Mouse (Mus musculus) C2C12 (cell line): ENCODE data around the gene Mybph. TPM values are rescaled to one million over a fixed set of nuclear protein-coding genes. Genes with fewer than 3 reads are reported as not detected.

Experiments
- H3K27me3 ChIP-seq: one replicate; pipeline ENCODE4 v1.6.1; 2011; ENCODE audit not compliant: control insufficient read depth, insufficient read depth, insufficient read length
- H3K36me3 ChIP-seq: one replicate; pipeline ENCODE4 v1.6.1; 2011; ENCODE audit not compliant: control insufficient read depth, insufficient read depth
- H3K4me3 ChIP-seq: one replicate; pipeline ENCODE4 v1.5.1; 2011; ENCODE audit warnings: mild to moderate bottlenecking, control low read depth; ENCODE audit not compliant: poor library complexity, insufficient read depth, severe bottlenecking
- H3K79me2 ChIP-seq: one replicate; pipeline ENCODE4 v1.6.1; 2011; ENCODE audit not compliant: control insufficient read depth, insufficient read depth
- H3K79me3 ChIP-seq: one replicate; pipeline ENCODE4 v1.6.1; 2011; ENCODE audit warnings: low read depth, control low read depth
- H3ac ChIP-seq: one replicate; pipeline ENCODE3; 2011; ENCODE audit warnings: low read depth; ENCODE audit not compliant: control insufficient read depth, insufficient read length
- CEBPB ChIP-seq: IDR thresholded peaks from one replicate; pipeline ENCODE4 v1.6.1; 2011; ENCODE audit warnings: low read depth, mild to moderate bottlenecking, control low read depth, moderate library complexity
- CTCF ChIP-seq: IDR thresholded peaks from one replicate; pipeline ENCODE4 v1.5.1; 2011; ENCODE audit not compliant: control insufficient read depth, insufficient read depth, insufficient read length
- FOSL1 ChIP-seq: IDR thresholded peaks from one replicate; pipeline ENCODE4 v1.8.0; 2011; ENCODE audit warnings: mild to moderate bottlenecking, low read length; ENCODE audit not compliant: poor library complexity, insufficient read depth, severe bottlenecking
- MAX ChIP-seq: IDR thresholded peaks from one replicate; pipeline ENCODE4 v1.6.1; 2011; ENCODE audit warnings: mild to moderate bottlenecking, control low read depth
- MYOD1 ChIP-seq: IDR thresholded peaks from one replicate; pipeline ENCODE4 v1.6.1; 2011; ENCODE audit warnings: low read depth; ENCODE audit not compliant: control insufficient read depth, insufficient read length
- MYOG ChIP-seq: IDR thresholded peaks from one replicate; pipeline ENCODE4 v1.6.1; 2011; ENCODE audit not compliant: control insufficient read depth, insufficient read length; ENCODE audit errors: extremely low read depth
- USF1 ChIP-seq: IDR thresholded peaks from one replicate; pipeline ENCODE4 v1.6.1; 2011; ENCODE audit warnings: low read depth, mild to moderate bottlenecking, control low read depth, moderate library complexity
- polyA plus RNA-seq: library from polyadenylated mRNA; unstranded; fragments of >200 nt; fragmentation: generic; extraction: Trizol; gene quantifications from one replicate; pipeline ENCODE4 v1.2.1, GENCODE M21; 2012; ENCODE audit warnings: missing spikeins

The Mybph gene
- polyA plus RNA-seq, 1 experiment, result 1.4 TPM

- H3ac ChIP-seq, result no peak overlapping the region
- H3K27me3 ChIP-seq, result peaks cover 20% of the 10 kb centered on the region
- H3K79me2 ChIP-seq, result no peaks in the 10 kb centered on the region
- TF ChIP-seq CTCF (no peak), MAX (no peak), MYOG (no peak), MYOD1 (no peak), USF1 (no peak), FOSL1 (no peak), CEBPB (no peak)
- H3K36me3 ChIP-seq, result no peaks in the 10 kb centered on the region
- H3K79me3 ChIP-seq, result no peaks in the 10 kb centered on the region
- H3K4me3 ChIP-seq, result no peak overlapping the region
Observed at GRCm38 (mm10) chr1:134163476-134163875, 29.8 kb upstream of the Mybph start.

GRCm38 (mm10) chr1:134164454-134164853, 28.8 kb upstream of the Mybph start:
- H3K4me3 ChIP-seq, result no peak overlapping the region
- H3K27me3 ChIP-seq, result peaks cover 27% of the 10 kb centered on the region
- H3K79me3 ChIP-seq, result no peaks in the 10 kb centered on the region
- no peaks in the 10 kb centered on the region for H3K36me3 ChIP-seq
- no peak for TF ChIP-seq MYOD1
- no peak for TF ChIP-seq CEBPB
- no peak for TF ChIP-seq USF1
- no peak for TF ChIP-seq MAX
- H3K79me2 ChIP-seq, result no peaks in the 10 kb centered on the region
- no peak overlapping the region for H3ac ChIP-seq

- TF ChIP-seq FOSL1 (no peak), CTCF (no peak), MYOG (no peak), USF1 (no peak), MYOD1 (no peak), CEBPB (no peak), MAX (no peak)
- H3ac ChIP-seq, result no peak overlapping the region
- H3K36me3 ChIP-seq, result no peaks in the 10 kb centered on the region
- H3K27me3 ChIP-seq, result peaks cover 27% of the 10 kb centered on the region
- no peak overlapping the region for H3K4me3 ChIP-seq
- no peaks in the 10 kb centered on the region for H3K79me2 ChIP-seq
- H3K79me3 ChIP-seq, result no peaks in the 10 kb centered on the region
Observed at GRCm38 (mm10) chr1:134166547-134166946, 26.7 kb upstream of the Mybph start.

DNA sequence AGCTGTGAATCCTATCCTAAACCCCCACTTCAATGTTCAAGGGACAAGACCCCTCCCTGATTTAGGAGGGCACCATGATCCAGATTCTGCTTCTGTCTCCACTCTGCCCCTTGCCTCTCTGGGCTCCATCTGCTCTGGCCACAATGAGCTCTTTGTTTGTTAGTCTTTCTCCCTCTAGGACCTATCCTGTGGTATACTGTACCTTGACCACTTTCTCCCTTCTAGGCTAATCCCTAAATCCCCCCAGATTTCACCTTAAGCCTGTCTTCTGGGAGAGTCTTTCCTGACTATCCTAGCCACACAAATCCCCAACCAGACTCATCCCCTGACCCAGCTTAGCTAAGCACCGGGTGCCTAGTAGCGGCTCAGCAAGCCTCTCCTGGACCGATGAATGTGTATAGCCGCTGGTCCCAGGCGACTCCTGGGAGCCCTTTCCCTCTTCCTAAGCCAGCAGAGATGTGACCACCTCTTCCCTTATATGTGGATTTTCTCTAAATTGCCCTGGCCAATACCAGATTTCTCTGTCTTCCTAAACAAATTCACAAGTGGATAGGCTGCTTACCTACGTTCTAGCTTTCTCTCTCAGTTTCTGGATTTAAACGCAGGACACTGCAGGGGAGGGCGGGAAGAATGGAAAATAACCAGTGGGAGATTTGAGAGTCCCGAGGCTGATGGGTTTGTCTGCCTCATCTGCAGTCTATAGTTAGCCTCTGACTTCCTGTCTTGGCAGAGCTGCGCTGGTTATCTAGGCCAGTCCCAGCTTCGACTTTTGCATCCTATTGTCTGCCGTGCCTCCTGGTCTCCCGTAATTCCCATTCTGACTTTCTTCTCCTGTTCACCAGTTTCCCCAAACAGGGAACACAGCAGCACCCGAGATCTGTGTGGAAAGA, 25.6 kb upstream of the Mybph start:
- peaks cover 29% of the 10 kb centered on the region for H3K27me3 ChIP-seq
- no peak for TF ChIP-seq MAX

DNA sequence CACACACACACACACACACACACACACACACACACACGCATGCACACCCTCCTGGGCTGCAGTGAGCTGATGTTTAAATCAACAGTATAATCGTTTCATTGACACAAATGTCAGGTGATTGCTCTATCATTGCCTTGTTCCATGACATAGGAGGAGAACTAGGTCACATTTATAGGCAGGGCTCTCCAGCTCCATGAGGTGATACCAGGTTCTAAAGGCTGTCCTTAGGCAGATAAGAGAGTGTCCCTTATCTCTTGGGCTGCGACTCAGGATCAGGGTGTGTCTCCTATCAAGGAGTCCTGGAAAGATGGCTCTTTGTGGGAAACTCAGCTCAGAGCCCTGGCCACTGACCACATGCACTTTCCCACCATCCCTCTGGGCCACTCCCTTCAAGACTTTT, 24.7 kb upstream of the Mybph start:
- no peak overlapping the region for H3K4me3 ChIP-seq
- no peaks in the 10 kb centered on the region for H3K79me2 ChIP-seq
- H3K79me3 ChIP-seq, result no peaks in the 10 kb centered on the region
- no peaks in the 10 kb centered on the region for H3K36me3 ChIP-seq
- H3ac ChIP-seq, result no peak overlapping the region
- H3K27me3 ChIP-seq, result peaks cover 35% of the 10 kb centered on the region
- no peak for TF ChIP-seq MYOG
- no peak for TF ChIP-seq FOSL1
- TF ChIP-seq CTCF, result no peak
- no peak for TF ChIP-seq MAX
- no peak for TF ChIP-seq CEBPB
- TF ChIP-seq MYOD1, result no peak

More for the DNA sequence above, 25.6 kb upstream of the Mybph start:
- H3K36me3 ChIP-seq, result no peaks in the 10 kb centered on the region
- H3K79me3 ChIP-seq, result no peaks in the 10 kb centered on the region
- no peak overlapping the region for H3K4me3 ChIP-seq
- H3K79me2 ChIP-seq, result no peaks in the 10 kb centered on the region
- H3ac ChIP-seq, result no peak overlapping the region

GRCm38 (mm10) chr1:134168985-134169697, 24.1 kb upstream of the Mybph start:
- Histone ChIP-seq H3K27me3 (peaks cover 39% of the 10 kb centered on the region), H3K79me3 (no peaks in the 10 kb centered on the region), H3K79me2 (no peaks in the 10 kb centered on the region), H3ac (no peak overlapping the region), H3K4me3 (no peak overlapping the region), H3K36me3 (no peaks in the 10 kb centered on the region)
- TF ChIP-seq MYOG (no peak), FOSL1 (no peak), MYOD1 (no peak), CTCF (no peak), USF1 (no peak), MAX (no peak), CEBPB (no peak)
